Mouse (Mus musculus) urinary bladder, adult 2 months (tissue): ENCODE measurements around the gene Cks2. TPM values are rescaled to one million over a fixed set of nuclear protein-coding genes. Genes with fewer than 3 reads are reported as not detected.

Experiments
- DNase-seq: peaks from one replicate; pipeline ENCODE4 v3.0.0; 2022; ENCODE audit warnings: low spot score
- polyA plus RNA-seq: library from polyadenylated mRNA; depleted of rRNA; stranded (reverse); fragments of >200 nt; gene quantifications from 2 replicates; pipeline ENCODE4 v1.2.3, GENCODE M21; 2012; rRNA removed

The Cks2 gene
- polyA plus RNA-seq, 1 experiment, result 18.6 TPM

DNA sequence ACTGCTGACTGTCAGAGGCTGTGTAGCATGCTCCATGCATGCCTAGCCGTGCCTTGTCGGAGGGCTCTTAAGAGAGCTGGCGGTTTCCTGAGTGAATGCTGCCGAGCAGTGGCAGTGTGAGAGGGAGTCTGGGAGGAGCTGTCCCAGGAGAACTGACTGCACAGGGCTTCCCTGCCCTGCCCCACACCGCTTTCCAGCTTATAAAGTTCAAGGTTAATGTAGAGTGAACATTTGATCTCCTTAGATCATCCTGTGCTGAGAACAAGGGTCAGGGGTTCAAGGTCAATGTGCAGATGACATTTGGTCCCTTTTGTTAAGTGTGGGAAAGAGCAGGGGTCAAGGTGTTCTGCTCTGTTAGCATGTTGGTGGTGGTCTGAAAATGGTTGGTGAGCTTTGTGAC is 36.0 kb downstream of the Cks2 start:
- no peak for DNase-seq

DNA sequence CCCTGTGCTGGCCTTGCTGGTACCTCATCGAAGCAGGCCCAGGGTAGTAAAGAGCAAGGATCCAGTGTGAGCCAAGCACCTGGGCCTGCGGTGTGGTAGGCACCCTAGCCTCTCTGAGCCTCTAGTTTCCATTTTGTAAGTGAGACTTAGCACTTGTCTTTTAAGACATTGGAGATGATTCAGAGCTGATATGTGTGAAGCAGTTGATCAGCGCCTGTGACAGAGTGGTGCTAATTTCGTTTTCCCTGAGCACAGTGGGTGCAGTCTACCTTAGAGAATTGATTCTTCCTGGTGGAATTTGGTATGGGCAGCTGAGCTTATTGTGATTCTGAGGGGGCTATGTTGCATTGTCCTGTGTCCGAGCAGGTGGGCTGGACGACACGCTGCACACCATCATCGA is 36.6 kb downstream of the Cks2 start:
- no peak for DNase-seq

DNA sequence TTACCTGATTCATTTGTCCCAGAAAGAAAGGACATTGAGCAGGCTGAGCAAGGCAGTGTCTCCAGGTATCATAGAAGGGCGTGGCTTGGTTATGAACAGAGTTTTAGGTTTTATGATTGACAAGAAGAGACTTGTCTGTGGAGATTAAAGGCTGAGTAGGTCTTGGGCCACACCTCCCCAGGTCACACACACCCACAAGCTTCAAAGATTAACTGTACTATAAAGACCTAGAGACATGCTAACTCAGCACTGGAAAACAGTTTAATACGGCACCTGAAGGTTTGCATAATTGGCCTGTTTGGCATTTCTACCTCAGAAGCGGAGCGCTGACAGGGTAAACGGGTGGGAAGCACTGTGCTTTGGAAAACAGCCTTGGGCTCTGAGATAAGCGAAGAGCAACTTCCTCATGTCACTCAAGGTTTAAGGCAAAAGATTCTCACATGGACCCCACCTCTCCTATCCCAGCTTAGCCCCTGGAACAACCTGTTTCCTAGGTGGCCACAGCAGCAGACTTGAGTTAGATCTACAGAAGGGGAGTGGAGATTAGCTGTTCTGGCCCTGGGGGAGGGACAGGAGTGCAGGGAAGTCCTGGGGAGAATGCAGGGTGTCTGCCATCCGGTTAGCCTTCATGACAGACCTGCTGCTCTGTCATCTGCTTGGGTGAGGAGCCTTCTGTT is 40.4 kb downstream of the Cks2 start:
- DNase-seq, result no peak

DNA sequence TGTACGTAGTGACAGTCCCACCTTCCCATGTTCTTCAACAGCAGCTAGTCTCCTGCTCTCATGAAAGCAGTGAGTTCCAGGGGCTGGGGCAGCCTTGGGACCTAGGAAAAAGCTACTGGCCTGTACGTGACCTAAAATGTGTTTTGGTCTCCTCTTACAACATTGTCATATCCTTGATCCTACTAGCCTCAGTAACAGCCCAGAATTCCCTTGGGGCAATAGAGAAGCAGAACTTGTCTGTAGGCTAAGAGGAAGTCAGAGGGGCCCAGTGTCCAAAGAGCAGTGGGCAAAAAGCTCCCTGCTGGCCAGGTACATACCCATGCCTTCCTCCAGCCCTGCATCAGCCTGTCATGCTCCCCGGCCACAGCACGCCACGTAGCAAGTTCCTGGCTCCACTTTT is 41.9 kb downstream of the Cks2 start:
- DNase-seq, result no peak

DNA sequence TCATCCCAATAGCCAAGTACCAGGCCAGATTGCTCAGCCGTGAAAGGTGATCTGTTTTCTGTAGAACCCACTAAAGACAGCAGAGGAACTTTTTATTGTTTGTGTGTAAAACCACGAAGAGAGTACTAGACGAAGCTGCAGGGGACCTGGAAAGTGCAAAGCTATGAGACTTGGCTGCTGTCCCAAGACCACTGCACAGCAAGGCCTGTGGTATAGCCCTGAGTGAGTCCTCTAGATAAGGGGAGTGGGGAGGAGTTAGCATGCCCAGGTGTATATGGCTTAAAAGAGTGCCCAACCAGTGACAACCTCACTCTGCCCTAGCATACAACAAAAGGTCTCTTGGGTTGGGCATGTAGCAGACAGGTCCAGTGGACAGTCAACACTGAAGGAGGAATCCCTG is 43.7 kb downstream of the Cks2 start:
- no peak for DNase-seq

DNA sequence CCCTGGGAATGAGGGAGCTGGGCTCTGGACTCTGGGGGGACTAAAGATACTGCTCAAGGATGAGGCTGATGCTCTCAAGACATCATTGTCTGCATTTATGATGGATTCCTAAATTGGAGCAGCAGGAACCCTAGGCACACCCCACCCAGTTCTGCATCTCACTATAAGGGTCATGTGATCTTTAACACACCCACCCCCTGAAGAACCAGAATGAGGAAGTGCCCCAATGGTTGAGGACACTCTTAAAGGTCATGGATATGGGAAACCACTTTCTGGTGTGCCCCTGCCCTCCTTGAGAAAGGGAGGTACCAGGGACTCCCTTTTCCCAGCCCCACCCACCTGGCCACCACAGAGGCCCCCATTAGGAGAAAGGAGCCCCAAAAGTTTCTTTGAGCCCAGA is 51.4 kb downstream of the Cks2 start:
- no peak for DNase-seq

DNA sequence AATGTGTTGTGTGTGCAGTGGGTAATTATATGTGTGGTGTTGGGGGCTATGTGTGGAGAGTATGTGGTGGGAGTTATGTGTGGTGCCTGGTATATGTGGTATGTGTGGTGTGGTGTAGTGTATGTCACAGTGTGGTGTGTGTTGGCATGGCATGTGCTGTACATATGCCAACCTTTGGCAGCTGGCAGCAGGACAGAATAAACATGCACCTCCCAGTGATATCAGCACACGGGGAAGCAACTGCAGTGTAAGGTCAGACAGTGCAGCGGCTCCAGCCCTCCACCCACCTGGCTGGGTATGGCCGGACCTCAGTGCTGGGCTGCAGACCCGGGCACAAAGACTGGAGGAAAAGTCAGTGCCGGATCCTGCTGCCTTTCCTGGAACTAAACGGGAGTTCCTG is 52.4 kb downstream of the Cks2 start:
- no peak for DNase-seq

DNA sequence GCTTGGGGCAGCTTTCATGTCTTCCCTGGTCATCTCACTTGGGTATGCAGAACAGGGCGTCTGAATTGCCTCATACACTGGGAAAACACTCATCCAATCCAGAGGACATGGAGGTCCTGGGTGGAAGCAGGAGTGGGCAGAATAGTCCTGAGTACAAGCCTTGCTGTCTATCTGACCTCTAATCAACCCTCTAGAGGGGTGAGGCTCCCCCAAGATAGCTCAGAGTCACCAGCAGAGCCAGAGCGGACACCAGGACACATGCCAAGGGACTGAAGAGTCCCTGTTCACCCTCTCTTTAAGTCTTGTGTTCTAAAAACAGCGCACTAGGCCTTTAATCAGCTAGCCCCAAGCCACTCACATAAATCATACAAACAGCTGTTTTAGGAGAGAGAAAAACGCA is 52.9 kb downstream of the Cks2 start:
- DNase-seq, result no peak

DNA sequence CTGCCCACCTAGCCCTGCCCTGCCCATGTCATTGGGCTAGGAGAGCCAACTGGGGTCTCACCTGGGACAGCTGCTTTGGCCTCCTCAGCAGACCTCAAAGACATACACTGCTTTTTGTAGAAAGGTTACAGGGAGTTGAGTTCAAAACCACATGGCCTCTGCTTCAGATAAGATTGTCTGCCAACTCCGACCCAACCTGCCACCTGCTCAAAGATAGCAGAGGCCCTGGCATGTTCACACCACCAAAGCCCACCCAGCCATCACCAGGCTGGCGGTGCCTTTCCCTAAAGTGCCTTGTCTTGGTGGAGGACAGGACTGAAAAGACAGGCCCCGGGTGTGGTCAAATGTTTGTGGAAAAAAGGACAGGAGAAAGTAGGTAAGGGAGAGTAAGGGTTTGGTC is 53.3 kb downstream of the Cks2 start:
- no peak for DNase-seq

Other genes with a start within 250 kb of the Cks2 start
- gene S1pr3, start 236.6 kb upstream of the Cks2 start, polyA plus RNA-seq, result 3.4 and 5.1 TPM in 2 replicates
- gene Shc3, start 75.8 kb upstream of the Cks2 start, polyA plus RNA-seq, result 0.21 and 0.31 TPM in 2 replicates
- 20.9 and 26.0 TPM in 2 replicates for gene Secisbp2, start 6.5 kb downstream of the Cks2 start, polyA plus RNA-seq
- gene Sema4d, start 148.5 kb downstream of the Cks2 start, polyA plus RNA-seq, result 6.1 and 8.1 TPM in 2 replicates
- 68.6 and 122 TPM in 2 replicates for gene Gadd45g, start 201.4 kb downstream of the Cks2 start, polyA plus RNA-seq